Mouse (Mus musculus): ENCODE data around the gene Oser1.
"Not testable (repeated sequence)": the region's sequence is repeated elsewhere in the genome, so short reads cannot be mapped to it uniquely, and the experiment has no call there.

The Oser1 gene

DNA sequence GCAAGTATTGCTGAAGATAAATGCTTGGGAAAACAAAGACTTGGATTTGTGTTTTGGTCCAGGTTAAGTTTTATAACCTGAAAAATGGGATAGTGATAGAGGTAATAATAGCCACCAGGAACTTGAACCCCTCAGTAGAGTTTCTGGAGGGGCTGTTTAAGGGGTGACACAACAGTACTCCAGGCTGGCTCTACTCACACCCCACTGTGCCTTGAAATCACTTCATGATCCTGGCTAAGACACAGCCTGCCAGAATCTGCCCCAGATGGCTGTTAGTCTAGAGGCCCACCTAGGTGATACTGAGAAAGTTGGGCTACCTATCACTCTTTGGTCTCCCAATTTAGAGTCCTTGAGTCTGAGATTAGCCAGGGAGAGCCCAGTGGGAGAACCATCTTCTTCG is 15.0 kb upstream of the Oser1 start:
- no peak for DNase-seq

DNA sequence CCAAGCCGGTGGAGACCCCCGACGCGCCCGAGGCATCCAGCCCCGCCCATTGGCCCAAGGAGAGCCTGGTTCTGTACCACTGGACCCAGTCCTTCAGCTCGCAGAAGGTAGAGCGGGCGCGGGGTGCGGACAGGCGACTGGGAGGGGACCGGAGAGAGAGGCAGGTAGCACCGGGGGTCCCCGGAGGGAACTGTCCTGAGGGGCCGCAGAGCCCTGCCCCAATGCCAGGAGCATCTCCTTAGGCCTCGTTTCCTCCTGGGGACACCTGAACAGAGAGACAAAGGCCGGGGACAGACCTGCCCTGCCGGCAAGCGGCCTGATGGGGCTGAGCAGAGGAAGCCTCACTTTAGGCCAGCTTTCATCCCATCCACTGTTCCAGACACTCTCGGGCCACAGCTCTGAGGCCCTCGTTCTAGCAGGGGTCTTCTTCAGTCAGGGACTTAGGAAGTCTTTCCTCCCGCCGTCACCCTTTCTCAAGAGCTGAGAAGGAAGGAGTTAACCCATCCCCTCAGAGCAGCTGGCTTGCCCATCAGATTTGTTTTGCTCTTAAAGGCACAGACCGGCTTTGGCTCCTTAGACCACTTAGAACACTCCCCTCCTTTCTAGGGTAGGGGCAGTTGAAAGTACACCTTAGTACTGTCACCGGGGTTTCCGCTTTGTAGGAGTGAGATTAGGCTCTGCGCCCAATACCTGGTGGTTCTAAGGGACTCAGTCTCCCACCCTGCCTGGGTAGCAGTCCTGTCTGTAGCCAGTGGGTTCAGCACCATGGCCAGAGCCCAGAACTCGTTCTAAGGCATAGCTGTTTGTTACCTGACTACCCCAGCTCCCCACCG is 14.3 kb upstream of the Oser1 start:
- no peak for DNase-seq

DNA sequence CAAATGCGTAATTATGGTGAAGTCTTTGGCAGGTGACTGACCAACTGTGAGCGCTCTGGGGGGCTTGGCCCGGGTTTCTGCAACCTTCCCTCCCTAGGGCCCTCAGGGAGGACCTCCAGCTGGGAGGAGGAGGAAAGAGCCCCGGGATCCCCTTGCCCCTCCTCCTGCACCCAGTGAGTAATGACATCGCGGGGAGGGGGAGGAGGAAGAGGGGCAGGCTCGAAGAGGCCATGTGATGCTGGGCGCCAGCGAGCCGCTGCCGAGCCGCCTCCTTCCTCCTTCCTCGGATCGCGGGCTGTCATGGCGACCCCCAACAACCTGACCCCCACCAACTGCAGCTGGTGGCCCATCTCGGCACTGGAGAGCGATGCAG is 13.7 kb upstream of the Oser1 start, which contains the start of gene Gdap1l1:
TSS of gene Gdap1l1 (plus strand) at position 231 of the 373 bp plus-strand sequence.
- DNase-seq: no peak

DNA sequence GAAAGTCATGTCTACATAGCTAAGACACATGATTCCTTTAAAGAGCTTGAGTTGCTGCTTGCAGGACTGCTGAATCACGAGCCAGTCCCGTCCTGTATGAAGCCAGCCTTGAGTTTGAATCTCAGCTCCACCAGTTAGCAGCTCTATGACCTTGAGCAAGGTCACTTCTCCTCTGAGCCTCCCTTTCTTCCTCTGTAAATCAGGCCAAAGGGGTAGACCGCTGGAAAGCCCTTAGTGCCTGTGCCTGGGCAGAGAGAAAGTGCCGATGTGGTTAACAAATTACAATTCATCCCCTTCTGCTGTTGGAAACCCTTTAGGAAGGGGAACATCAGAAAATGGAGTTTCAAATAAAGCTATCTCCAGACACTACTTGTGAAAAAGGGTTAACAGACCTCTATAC is 13.3 kb upstream of the Oser1 start:
- DNase-seq: no peak

DNA sequence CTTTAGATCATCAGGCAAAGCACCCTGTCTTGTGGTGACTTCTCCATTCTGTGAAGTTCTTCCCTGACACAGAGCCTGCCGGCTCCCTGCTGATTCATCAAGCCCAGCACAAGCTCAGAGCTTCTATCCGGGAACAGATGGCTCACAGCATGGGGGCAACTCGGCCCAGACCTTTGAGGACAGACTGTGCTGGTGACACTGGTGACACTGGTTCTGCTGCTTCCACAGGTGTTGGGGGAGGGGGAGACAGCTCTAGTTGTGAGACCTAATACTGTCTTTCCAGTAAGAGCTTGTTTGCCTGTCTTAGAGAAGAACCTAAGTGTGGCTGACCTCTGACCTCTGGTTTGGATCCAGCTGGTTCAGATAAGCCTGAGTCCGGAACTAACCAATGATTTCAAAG is 9.5 kb upstream of the Oser1 start:
- no peak for DNase-seq

DNA sequence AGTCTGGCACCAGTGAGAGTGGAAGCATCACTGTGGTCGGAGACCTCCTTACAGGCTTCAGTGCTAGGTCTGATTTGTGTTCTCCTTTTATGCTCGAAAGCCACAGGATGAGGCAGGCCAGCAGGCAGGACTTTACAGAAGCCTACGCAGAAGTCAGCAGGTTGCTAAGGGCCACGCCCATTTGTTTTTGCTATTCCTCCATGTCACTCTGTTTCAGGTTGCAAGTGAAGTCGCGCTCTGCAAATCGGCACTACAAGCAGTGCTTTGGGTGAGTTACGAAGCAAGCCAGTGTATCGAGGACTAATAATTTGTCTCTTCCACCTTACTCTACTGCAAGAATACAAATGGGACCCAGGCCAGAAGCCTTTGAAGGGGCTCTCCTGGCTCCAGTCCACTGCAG is 6.8 kb upstream of the Oser1 start:
- DNase-seq: no peak

DNA sequence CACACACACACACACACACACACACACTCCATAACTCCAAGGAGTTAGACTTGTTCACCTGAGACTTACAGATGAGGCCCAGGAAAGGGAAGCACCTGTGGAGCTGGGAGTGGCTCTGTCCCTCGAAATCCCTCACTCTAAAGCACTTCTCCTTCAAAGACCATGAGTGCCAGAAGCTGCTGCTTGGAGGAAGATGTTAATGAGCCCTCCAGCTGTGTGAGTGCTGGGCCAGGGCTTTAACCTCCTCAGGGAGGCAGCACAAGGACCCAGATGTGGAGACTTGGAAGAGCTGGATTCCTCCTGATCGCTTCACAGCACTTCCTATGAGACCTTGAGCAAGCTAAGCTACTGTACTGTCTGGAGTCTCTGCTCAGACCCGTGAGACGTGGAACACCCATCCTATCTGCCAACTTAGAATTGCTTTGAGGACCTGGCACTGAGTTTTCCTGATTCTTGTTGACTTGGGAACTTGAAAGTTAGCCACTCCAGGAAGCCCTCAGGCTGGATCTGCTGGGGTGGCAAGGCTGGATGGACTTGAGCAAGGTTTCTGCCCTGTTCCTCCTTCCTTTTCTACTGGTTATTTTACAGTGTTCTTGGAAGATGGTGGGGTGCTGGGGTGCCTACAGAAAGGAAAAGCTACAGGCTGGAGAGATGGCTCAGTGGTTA is 4.0 kb upstream of the Oser1 start:
- no peak for DNase-seq

DNA sequence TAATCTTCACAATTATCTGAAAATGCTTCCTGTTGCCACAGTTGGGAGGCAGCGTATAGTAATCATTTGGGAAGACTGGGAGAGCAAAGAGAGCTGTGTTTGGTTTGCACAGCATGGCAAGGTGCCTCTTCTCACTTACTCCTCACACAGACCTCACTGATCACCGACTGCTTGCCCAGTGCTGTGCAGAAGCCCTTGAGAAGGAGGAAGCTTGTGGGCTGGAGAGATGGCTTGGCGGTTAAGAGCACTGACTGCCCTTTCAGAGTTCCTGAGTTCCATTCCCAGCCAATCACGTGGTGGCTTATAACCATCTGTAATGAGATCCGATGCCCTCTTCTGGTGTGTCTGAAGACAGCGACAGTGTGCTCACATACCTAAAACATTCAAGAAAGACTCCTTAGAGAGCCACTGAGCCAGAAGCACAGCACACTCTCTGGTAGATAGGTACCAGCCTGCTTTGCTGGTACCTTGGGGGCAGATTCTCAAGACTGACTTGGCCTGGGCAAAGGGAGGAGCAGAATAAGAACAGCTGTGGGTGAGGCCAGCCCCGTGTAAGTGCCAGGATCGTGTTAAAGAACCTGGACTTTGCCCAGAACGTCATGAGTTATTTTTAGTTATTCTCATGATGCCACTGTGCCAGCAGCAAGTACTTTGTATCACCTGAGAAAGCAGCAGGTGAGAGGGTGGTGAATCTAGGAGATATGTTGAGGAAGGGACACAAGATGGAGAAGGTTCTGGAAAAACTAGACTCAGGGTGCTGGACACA is 1.4 kb downstream of the Oser1 start:
- peak; percentile 68 for DNase-seq

DNA sequence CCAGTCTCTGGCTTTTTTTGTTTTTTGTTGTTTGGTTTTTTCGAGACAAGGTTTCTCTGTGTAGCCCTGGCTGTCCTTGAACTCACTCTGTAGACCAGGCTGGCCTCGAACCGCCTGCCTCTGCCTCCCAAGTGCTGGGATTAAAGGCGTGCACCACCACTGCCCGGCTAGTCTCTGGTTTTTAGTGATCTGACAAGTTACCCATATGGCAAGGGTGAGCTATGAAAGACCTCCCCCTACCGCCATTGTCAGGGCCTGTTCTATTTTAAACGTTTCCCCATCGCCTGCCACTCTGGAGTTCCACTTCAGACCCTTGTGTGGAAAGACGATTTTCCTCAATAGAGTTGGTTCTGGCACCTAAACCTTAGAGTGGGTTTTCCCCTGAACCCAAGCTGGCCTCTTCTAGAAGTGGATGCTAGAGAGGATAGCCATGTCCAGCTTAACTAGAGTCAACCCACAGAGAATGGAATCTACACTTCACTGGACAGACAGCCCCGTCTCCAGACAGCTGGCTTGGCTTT is 4.1 kb downstream of the Oser1 start:
- DNase-seq: no peak

DNA sequence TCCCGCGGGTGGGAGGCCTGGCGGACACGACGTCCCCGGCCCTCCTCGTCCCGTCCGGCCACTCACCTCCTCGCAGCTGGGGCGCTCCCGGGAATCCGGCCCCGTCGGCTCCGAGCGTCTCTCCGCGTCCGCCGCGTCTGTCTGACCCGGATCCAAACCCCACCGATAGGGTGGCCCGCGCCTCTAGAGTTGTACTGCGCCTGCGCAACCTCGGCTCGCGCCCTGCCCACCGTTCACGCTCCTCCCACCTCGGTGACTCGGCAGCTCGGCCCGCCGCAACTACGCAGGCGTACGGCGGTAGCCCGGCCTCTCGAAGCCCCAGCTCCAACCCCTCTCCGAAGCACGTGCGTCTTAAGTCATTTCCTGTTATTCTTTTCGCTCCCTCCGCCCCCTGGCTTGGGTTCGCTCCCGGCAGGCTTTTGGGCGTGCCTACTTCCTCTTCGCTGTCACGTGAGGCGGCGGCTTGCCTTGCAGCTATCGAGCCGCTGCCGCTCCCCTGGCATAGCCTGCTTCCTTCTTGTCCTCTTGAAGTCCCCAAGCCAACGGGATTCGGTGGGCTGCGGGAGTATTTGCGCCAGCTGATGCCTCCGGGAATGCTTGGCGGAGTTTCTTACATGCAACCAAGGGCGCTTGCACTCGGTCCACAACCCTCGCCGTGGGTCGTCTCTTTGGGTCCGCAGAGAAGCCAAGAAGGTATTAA is 5.0 kb downstream of the Oser1 start:
- DNase-seq: peak; percentile 99

DNA sequence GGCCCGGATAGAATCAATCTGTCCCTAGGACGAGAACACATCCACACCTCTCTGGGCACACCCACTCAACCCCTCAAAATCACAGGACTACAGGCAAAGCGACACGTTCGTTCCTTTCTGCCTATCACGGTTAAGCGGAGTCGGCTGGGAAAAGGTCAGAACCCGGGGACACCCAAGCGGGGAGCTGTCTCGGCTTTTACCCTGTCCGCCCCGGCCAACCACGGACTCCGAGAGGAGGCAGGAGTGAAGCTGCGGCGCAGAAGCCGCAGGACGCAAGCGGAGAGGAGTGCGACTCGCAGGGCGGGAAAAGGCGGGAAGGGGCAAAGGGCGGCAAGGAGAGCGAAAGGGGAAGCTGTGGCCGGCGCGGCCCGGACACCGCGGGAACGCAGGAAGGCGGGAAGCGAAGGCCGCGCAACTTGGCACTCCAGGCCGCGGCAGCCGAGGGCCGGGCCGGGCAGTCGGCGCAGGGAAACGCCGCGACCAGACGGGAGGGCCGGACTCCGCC is 5.6 kb downstream of the Oser1 start:
- DNase-seq: no peak

DNA sequence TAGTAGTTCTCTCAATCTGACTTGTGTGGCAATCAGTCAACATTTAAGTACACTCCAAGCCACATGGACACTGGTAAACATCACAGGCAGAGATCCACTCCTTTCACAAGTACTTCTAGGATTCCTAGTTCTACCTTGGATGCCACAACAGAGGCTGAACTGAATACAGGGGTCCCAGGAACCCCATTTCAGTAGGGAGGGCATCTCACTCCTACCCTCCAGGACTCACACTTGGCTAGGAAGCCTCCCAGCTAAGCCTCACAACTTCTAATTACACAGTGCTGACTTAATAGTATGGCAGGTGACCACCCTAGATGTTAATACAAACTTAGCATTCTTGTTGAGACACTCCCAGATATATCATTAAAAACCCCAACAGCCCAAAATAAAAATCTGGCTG is 6.7 kb downstream of the Oser1 start:
- DNase-seq: no peak

DNA sequence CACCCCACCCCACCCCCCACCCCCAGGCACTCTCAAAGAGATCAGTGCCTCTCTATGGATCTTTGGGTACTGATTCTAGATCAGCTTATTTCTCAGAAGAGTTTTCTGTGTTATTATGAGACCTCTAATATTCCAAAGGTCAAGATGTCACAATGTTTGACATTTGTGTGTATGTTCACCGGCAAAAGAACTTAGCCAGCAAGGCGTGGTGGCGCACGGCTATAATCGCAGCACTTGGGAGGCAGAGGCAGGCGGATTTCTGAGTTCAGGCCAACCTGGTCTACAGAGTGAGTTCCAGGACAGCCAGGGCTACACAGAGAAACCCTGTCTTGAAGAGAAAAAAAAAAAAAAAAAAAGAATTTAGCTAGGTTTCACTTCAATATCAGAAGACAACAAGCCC is 7.5 kb downstream of the Oser1 start:
- DNase-seq: no peak

DNA sequence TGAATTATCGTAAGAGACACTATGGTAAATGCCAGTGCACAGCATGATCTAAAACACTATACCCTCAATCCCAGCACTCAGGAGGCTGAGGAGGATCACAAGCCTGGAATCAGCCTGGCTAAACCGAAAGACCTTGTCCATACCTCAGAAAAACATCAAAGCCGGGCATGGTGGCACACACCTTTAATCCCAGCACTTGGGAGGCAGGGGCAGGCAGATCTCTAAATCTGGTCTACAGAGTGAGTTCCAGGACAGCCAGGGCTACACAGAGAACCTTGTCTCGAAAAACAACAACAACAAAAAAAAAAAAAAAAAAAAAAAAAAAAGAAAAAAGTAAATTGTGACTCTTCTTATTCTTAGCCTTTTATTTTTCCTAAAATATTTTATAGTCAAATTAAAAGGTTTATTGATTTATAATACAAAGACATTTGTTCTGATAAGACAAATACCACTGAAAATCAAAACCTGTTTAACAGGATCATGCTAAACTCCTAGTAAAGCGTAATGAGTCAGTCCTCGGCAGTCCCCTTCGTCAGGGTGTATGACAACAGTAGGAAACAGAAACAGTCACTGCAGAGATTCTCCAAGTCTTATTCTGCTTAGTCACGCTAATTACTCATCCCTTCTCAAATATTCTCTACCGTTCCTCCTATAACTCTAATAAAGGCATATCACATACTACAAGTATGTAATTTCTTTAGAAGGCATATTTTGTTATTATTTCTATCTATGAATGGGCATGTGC is 11.5 kb downstream of the Oser1 start:
- no peak for DNase-seq

DNA sequence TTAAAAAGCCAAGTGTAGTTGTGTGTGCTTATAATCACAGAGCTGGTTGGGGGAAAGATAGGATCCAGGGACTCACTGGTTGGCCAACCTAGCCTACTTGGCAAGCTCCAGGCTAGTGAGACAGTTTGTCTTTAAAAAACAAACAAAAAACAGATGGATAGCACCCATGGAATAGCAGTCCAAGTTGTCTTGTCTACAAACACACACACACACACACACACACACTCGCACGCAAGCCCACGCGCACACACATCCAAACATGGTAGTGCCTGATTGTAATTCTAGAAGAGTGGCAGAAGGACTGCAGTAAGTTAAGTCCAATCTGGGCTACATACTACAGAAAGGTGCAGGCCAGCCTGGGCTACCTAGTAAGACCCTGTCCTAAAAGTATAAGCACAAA is 12.1 kb downstream of the Oser1 start:
- no peak for DNase-seq

DNA sequence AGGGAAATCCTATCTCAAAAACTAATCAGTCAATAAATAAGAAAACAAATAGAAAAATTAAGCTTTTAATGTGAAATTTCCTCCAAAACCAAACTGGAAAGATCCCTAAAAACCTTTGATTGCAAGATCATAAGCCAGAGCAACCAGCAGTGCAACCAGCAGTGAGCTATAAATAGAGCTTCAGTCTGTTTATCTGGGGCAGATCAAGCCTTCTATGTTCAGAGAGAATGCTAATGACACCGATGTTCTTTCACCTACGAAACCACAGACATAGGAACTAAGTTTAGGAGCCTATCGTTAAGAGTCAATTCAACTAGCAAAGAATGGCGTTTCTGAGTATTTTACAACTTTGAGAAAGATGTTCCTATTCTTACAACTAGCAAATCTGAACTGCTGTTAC is 12.7 kb downstream of the Oser1 start:
- no peak for DNase-seq

DNA sequence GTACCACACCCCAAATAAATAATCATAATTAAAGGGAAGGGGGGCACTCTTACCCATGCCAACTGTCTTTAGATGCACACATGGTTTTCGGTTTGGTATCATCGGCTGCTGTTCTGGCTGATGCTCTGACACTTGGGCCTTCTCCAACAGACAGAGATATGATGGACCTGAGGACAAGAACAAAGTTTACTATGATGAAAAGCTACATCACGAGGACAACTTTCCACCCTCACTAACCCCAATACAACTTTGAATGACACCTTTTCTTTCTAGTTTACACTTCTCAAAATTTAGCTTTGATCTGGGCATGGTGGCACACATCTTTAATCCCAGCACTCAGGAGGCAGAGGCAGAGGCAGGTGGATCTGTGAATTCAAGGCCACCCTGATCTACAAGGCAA is 13.2 kb downstream of the Oser1 start:
- DNase-seq: not testable (repeated sequence)

DNA sequence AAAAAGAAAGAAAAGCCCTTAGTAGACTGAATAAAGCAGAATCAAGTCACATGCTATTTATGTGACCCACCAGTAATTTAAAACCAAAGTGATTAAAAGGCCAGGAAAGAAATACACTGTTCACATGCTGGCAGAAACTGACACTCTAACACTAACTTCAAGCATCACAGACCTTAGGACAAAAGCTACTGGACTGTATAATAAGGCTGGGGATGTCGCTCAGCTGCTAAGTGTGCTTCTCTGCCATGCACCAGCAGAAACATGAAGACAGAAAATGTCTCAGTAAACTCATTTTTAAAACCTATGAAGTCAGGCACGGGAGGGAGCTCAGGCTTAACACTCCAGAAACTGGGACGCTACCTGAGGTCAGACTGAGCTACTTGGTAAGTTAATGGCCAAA is 14.3 kb downstream of the Oser1 start:
- DNase-seq: no peak

DNA sequence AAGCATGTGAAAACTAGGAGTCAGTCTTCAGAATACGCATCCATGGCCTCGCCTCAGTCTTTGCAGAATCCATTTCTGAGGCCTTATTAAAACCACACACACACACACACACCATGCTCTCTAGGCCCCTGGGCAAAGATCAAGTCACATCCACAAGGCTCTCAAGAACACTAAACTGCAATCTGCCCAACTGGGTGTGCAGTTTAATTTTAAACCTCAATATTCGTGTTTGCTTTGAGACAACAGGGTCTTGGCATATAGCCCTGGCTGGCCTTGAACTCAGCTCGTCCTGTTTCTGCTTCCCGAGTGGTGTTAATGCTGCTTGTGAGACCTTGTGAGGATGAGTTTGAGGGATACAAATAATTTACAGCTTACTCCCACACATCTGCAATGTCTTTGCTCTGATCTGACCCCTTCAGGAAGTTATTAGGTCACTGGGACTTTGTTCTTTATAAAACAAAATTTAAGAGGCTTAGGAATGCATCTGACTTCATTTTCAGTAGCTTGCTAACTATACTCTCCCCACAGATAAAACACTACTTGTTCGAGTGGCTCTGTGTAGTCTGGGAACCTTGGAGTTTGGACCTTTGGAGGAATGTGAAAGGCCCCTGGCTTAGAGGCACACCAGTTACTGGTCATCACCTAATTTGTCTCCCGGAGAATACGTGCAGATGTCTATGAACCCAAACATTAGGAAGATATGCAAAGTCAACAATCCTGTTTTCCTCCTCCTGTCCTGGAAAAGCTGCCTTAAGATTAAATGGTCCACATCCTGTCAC is 20.3 kb downstream of the Oser1 start:
- no peak for DNase-seq

DNA sequence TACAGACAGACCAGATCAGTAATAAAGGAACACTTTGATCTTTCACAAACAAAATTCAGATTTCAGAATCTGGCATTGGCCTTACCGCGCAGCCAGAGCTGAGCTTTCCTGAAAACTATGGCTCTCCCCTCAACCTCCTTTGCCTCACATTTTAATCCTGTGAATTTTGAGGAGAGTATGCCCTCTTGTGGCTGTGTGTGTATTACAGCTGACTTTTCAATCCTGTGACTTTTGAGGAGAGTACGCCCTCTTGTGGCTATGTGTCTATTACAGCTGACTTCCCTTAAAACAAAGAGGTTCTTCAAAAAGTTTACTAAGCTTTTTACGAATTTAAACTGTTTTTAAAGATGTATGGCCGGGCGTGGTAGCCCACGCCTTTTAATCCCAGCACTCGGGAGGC is 23.3 kb downstream of the Oser1 start:
- peak; percentile 65 for DNase-seq

DNA sequence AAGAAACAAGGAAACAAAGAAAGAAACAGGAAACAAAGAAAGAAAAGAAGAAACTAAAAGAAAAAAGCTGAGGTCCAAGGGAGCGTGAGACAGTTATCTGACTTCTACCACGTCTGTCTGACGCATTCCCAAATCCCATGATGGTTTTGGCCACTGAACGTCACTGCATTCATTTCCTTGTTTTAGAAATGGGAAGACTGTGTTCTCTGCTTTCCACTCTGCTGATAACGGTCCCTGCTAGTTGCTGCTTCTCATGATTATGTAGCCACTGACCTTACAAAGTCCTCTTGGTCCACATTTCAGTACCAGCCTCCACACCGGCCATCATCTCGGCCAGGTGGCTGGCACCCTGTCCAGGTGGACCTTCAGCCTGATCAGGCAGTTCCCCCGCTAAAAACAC is 25.3 kb downstream of the Oser1 start:
- DNase-seq: no peak
